Mouse (Mus musculus): ENCODE data around the gene Emid1. TPM values are rescaled to one million over a fixed set of nuclear protein-coding genes. Genes with fewer than 3 reads are reported as not detected.

The Emid1 gene
- total and polyA plus RNA-seq, 3 experiments: 0.10 to 0.15 TPM; not detected in 1

DNA sequence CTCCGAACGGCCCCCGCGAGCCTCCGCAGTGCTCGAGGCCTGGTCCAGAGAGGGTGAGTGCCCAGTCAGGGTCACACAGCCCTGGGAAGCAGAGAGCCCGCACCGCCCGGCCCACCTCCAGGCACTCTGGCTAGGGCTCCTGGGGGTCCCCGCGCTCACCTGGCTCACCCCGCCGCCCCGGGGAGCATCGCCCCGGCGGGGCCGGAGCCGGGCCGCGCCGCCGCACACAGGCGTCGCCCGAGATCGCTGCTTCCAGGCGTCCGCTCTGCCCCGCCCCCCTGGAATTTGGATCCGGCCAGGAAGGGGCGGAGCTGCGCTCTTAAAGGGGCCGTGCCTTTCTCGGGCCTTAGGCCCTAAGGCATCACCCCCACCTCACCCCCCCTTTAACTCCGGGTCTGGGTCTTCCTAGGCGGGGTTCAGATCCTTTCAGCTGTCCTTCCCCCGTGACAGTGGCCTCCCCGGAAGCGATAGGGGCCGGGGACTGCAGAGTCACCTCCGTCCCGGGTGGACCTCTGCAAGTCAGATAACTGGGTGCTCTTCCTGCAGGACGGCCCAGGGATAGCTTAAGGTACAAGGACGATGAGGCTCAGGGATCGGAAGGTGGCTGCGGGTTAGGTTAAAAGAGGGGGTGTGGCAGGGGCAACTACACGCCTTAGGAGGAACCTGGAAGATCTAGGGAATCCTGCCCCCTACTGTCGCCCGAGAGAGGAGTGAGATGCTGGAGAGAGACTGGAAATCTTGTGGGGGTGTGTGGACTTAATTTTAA is 86.8 kb downstream of the Emid1 start, which contains the start of gene Gas2l1:
TSS of gene Gas2l1 (minus strand) at position 272 of the 766 bp plus-strand sequence.
- H3K27me3 ChIP-seq (ENCODE audit: control insufficient read depth in 1 of 2, insufficient read depth in 2 of 2, low read length in 2 of 2): no peaks in the 10 kb centered on the region
- H3K9ac ChIP-seq (ENCODE audit: control insufficient read depth, low read depth, low read length, poor library complexity, severe bottlenecking): peak within 1 kb of the TSS; percentile 77
- H3K4me3 ChIP-seq (ENCODE audit: control insufficient read depth in 1 of 2, insufficient read depth in 1 of 2, low read depth in 2 of 2, low read length in 2 of 2): peak within 1 kb of the TSS; percentile 72 to 86
- peak within 1 kb of the TSS; percentile 20 for H3K27ac ChIP-seq (ENCODE audit: control insufficient read depth, low read depth, low read length)
- peaks cover 3 to 28% of the 10 kb centered on the region in 2 experiments for H3K36me3 ChIP-seq (ENCODE audit: control insufficient read depth in 1 of 2, insufficient read depth in 2 of 2, low read length in 2 of 2)
- peak; percentile 95 for DNase-seq (ENCODE audit: low read depth, low spot score)
- H3K9me3 ChIP-seq (replicated peaks; ENCODE audit: insufficient read depth, low read length): no peaks in the 10 kb centered on the region
- H3K4me1 ChIP-seq (ENCODE audit: control insufficient read depth in 1 of 2, insufficient read depth in 2 of 2, low read length in 2 of 2): peaks cover 6 to 30% of the 10 kb centered on the region in 2 experiments
- peaks cover 6% of the 10 kb centered on the region for H3K79me2 ChIP-seq (ENCODE audit: control insufficient read depth, insufficient read depth, low read length, poor library complexity)
- TF ChIP-seq ZMIZ1 (IDR thresholded peaks at IDR 0.05; ENCODE audit: low read depth, low read length) (peak; percentile 60), KAT2A (conservative IDR thresholded peaks at IDR 0.05; ENCODE audit: low read depth, low read length) (no peak), MYC (IDR thresholded peaks at IDR 0.05; ENCODE audit: low read depth, low read length) (no peak), USF1 (IDR thresholded peaks at IDR 0.05; ENCODE audit: low read depth, low read length) (peak; percentile 32; the same call in 1 of the 2 replicates), RCOR1 (IDR thresholded peaks at IDR 0.05; ENCODE audit: low read depth, low read length) (no peak), ZC3H11A (IDR thresholded peaks at IDR 0.05; ENCODE audit: low read depth, low read length) (no peak), MXI1 (IDR thresholded peaks at IDR 0.05; ENCODE audit: low read depth, low read length) (peak; percentile 91), ZKSCAN1 (IDR thresholded peaks at IDR 0.05; ENCODE audit: low read depth, low read length) (no peak), USF2 (IDR thresholded peaks at IDR 0.05; ENCODE audit: borderline replicate concordance in 1 of 2, insufficient read depth in 1 of 2, low read depth in 1 of 2, low read length in 2 of 2) (no peak), POLR2AphosphoS5 (IDR thresholded peaks at IDR 0.05; ENCODE audit: borderline replicate concordance, low read depth, low read length) (no peak), EP300 (IDR thresholded peaks at IDR 0.05; ENCODE audit: low read depth in 1 of 2, low read length in 2 of 2) (peak in 1 of 2 experiments; percentile 50; a peak in 2 of 4 replicates), GABPA (IDR thresholded peaks at IDR 0.05; ENCODE audit: low read depth, low read length) (no peak), TAL1 (IDR thresholded peaks at IDR 0.05; ENCODE audit: low read length) (0 out of 2 replicates have a peak, but pooled peaks have one; percentile 16), SMC3 (IDR thresholded peaks at IDR 0.05; ENCODE audit: low read depth, low read length) (peak; percentile 65), POLR2A (IDR thresholded peaks at IDR 0.05; ENCODE audit: control insufficient read depth in 1 of 2, insufficient read depth in 1 of 2, low read depth in 1 of 2, low read length in 2 of 2, poor library complexity in 1 of 2) (peak; percentile 76 to 84; a peak in 3 of 4 replicates), MYB (IDR thresholded peaks at IDR 0.05; ENCODE audit: low read depth, low read length) (no peak), HCFC1 (IDR thresholded peaks at IDR 0.05; ENCODE audit: low read depth, low read length) (peak; percentile 81), ELF1 (IDR thresholded peaks at IDR 0.05; ENCODE audit: low read depth, low read length) (peak; percentile 61), TCF12 (IDR thresholded peaks at IDR 0.05; ENCODE audit: low read depth, low read length) (peak; percentile 53; the same call in 1 of the 2 replicates), NELFE (IDR thresholded peaks at IDR 0.05; ENCODE audit: low read depth, low read length) (peak; percentile 82), CHD2 (IDR thresholded peaks at IDR 0.05; ENCODE audit: low read length) (no peak), BHLHE40 (IDR thresholded peaks at IDR 0.05; ENCODE audit: borderline replicate concordance, low read depth, low read length) (0 out of 2 replicates have a peak, but pooled peaks have one; percentile 11), SIN3A (IDR thresholded peaks at IDR 0.05; ENCODE audit: low read length) (peak; percentile 95), UBTF (IDR thresholded peaks at IDR 0.05; ENCODE audit: borderline replicate concordance, insufficient read depth, low read depth, low read length) (peak; percentile 96; the same call in 1 of the 2 replicates), MEF2A (IDR thresholded peaks at IDR 0.05; ENCODE audit: extremely low read depth, insufficient replicate concordance, low read depth, low read length, poor library complexity, severe bottlenecking) (no peak), MAZ (IDR thresholded peaks at IDR 0.05; ENCODE audit: low read depth, low read length) (peak; percentile 20; the same call in 1 of the 2 replicates), GATA1 (IDR thresholded peaks at IDR 0.05; ENCODE audit: low read depth, low read length) (no peak), NRF1 (IDR thresholded peaks at IDR 0.05; ENCODE audit: insufficient read depth, low read depth, low read length, poor library complexity, severe bottlenecking) (peak; percentile 52), ZNF384 (IDR thresholded peaks at IDR 0.05; ENCODE audit: low read depth, low read length) (no peak), RAD21 (IDR thresholded peaks at IDR 0.05; ENCODE audit: low read depth, low read length) (peak; percentile 54), ETS1 (IDR thresholded peaks at IDR 0.05; ENCODE audit: low read depth, low read length) (0 out of 2 replicates have a peak, but pooled peaks have one; percentile 21), MAX (IDR thresholded peaks at IDR 0.05; ENCODE audit: low read length) (no peak; the same call in 1 of the 2 replicates), TBP (IDR thresholded peaks at IDR 0.05; ENCODE audit: low read depth, low read length) (peak; percentile 60), POLR2AphosphoS2 (IDR thresholded peaks at IDR 0.05; ENCODE audit: low read length) (0 out of 2 replicates have a peak, but pooled peaks have one; percentile 32), E2F4 (IDR thresholded peaks at IDR 0.05; ENCODE audit: borderline replicate concordance, low read depth, low read length) (no peak)
